Mouse (Mus musculus): ENCODE measurements around the gene Shisa8. TPM values are rescaled to one million over a fixed set of nuclear protein-coding genes. Genes with fewer than 3 reads are reported as not detected.

Shisa8 gene
- 0.93 and 1.9 TPM in 2 replicates for polyA plus RNA-seq (2021; fragmentation: Nextera tagmentation)
- long read RNA-seq, experiment 1, partial matches to known transcripts, result 0 of 4 reads
- long read RNA-seq, experiment 1, other reads (novel, unspliced or antisense), result 0 of 4 reads
- long read RNA-seq, experiment 2, partial matches to known transcripts, result 1 of 3 reads
- long read RNA-seq, experiment 2, other reads (novel, unspliced or antisense), result 0 of 3 reads

GRCm38 (mm10) chr15:82212752-82213063, at the start of gene Shisa8:
Shisa8 (minus strand) TSS chr15:82212815.

GRCm38 (mm10) chr15:82252097-82252496, 39.5 kb upstream of the Shisa8 start, which contains the start of gene 1500009C09Rik:
1500009C09Rik (plus strand) TSS chr15:82252397.

GRCm38 (mm10) chr15:82244115-82244804, 31.6 kb upstream of the Shisa8 start, which contains the start of gene Cenpm:
Cenpm (minus strand) TSS chr15:82244748.

GRCm38 (mm10) chr15:82223657-82224601, 11.3 kb upstream of the Shisa8 start, which contains the start of gene Tnfrsf13c:
Tnfrsf13c (minus strand) TSS chr15:82224369.

Other genes starting within 250 kb of the Shisa8 start
- gene 1700029P11Rik, start 232.3 kb downstream of the Shisa8 start, polyA plus RNA-seq (2021; fragmentation: Nextera tagmentation), result not detected in 2 replicates
- 13.0 and 15.6 TPM in 2 replicates for gene Xrcc6, start 225.0 kb downstream of the Shisa8 start, polyA plus RNA-seq (2021; fragmentation: Nextera tagmentation)
- gene Desi1, start 179.0 kb downstream of the Shisa8 start, polyA plus RNA-seq (2021; fragmentation: Nextera tagmentation), result 48.9 and 88.1 TPM in 2 replicates
- 245 and 274 TPM in 2 replicates for gene Snu13, start 165.2 kb downstream of the Shisa8 start, polyA plus RNA-seq (2021; fragmentation: Nextera tagmentation)
- gene 4930407I10Rik, start 153.7 kb downstream of the Shisa8 start, polyA plus RNA-seq (2021; fragmentation: Nextera tagmentation), result not detected in 2 replicates
- 1.9 and 2.9 TPM in 2 replicates for gene Mei1, start 142.8 kb downstream of the Shisa8 start, polyA plus RNA-seq (2021; fragmentation: Nextera tagmentation)
- 6.2 and 6.4 TPM in 2 replicates for gene Ccdc134, start 84.9 kb downstream of the Shisa8 start, polyA plus RNA-seq (2021; fragmentation: Nextera tagmentation)
- 57.0 and 87.6 TPM in 2 replicates for gene Srebf2, start 65.6 kb downstream of the Shisa8 start, polyA plus RNA-seq (2021; fragmentation: Nextera tagmentation)
- gene Tnfrsf13c, start 11.6 kb upstream of the Shisa8 start, polyA plus RNA-seq (2021; fragmentation: Nextera tagmentation), result 0.23 TPM in 2 replicates
- 13.8 and 14.9 TPM in 2 replicates for gene Cenpm, start 31.9 kb upstream of the Shisa8 start, polyA plus RNA-seq (2021; fragmentation: Nextera tagmentation)
- gene 1500009C09Rik, start 39.6 kb upstream of the Shisa8 start, polyA plus RNA-seq (2021; fragmentation: Nextera tagmentation), result 24.0 and 32.9 TPM in 2 replicates
- 85.5 and 117 TPM in 2 replicates for gene Sept3, start 62.1 kb upstream of the Shisa8 start, polyA plus RNA-seq (2021; fragmentation: Nextera tagmentation)
- gene Wbp2nl, start 86.1 kb upstream of the Shisa8 start, polyA plus RNA-seq (2021; fragmentation: Nextera tagmentation), result not detected in 2 replicates
- 23.6 and 25.5 TPM in 2 replicates for gene Naga, start 126.1 kb upstream of the Shisa8 start, polyA plus RNA-seq (2021; fragmentation: Nextera tagmentation)
- 0.79 and 0.91 TPM in 2 replicates for gene Pheta2, start 126.1 kb upstream of the Shisa8 start, polyA plus RNA-seq (2021; fragmentation: Nextera tagmentation)
- 859 and 926 TPM in 2 replicates for gene Smdt1, start 126.1 kb upstream of the Shisa8 start, polyA plus RNA-seq (2021; fragmentation: Nextera tagmentation)
- 991 and 1,014 TPM in 2 replicates for gene Ndufa6, start 141.5 kb upstream of the Shisa8 start, polyA plus RNA-seq (2021; fragmentation: Nextera tagmentation)
- 15.5 and 16.5 TPM in 2 replicates for gene Cyp2d22, start 167.4 kb upstream of the Shisa8 start, polyA plus RNA-seq (2021; fragmentation: Nextera tagmentation)
- gene Cyp2d11, start 181.2 kb upstream of the Shisa8 start, polyA plus RNA-seq (2021; fragmentation: Nextera tagmentation), result not detected in 2 replicates
- gene Cyp2d10, start 194.4 kb upstream of the Shisa8 start, polyA plus RNA-seq (2021; fragmentation: Nextera tagmentation), result not detected in 2 replicates
- gene Cyp2d9, start 220.6 kb upstream of the Shisa8 start, polyA plus RNA-seq (2021; fragmentation: Nextera tagmentation), result not detected in 2 replicates

Data from left cerebral cortex, adult 6 months (tissue).